In the genomic region with DNA sequence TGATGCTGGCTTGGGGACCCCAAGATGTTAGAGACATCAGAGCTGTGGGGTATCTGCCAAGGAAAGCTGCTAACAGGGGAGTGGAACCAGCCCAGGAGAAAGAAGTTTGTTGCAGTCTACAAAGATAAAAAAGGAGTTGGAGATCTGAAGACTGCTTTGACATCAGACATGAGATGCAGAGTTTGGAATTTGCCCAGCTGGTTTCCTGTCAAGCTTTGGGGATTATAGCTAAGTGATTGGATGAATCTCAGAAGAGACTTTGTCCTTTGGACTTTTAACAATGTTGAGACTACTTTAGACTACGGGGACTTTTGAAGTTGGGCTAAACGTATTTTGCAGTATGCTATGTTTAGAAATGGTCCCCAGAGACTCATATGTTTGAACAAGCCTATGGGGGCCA, we compare ENCODE assay signal across 38 mouse cellular contexts. TPM values are rescaled to one million over a fixed set of nuclear protein-coding genes. Genes with fewer than 3 reads are reported as not detected.
"Had no signal": no experiment of that assay in that cellular context is flagged by ENCODE, and none has a peak within 500 bp of the region (broad histone marks: within the 10 kb centered on the region; RNA-seq: fewer than 3 reads in every experiment).

No protein-coding gene starts in this region.

- DNase-seq: gastrocnemius, postnatal 10 days; gastrocnemius, postnatal 25 days; heart, adult 18-20 months; heart, postnatal 10 days; heart, postnatal 4 days; kidney, postnatal 10 days; kidney, postnatal 4 days; left cerebral cortex, postnatal 4 days; lung, adult 18-20 months had no signal

- H3K4me2 ChIP-seq: heart, embryonic 12.5 days; hindbrain, embryonic 12.5 days; hindbrain, embryonic 14.5 days; intestine, embryonic 15.5 days; limb, embryonic 13.5 days; limb, embryonic 15.5 days; liver, embryonic 12.5 days had no signal

- ATAC-seq: hindbrain, embryonic 16.5 days; inflammation-experienced regulatory T-cells, adult 6 months; intestine, postnatal 0 days; liver, embryonic 12.5 days had no signal

- H3K27ac ChIP-seq: heart, embryonic 10.5 days; hindbrain, embryonic 10.5 days; hindbrain, embryonic 12.5 days; hindbrain, embryonic 14.5 days; intestine, embryonic 15.5 days; layer of hippocampus, adult 2 months; left cerebral cortex, adult 2 months; limb, embryonic 13.5 days; limb, embryonic 15.5 days; liver, embryonic 12.5 days; liver, embryonic 14.5 days had no signal

- H3K9ac ChIP-seq: heart, embryonic 12.5 days; hindbrain, embryonic 12.5 days; hindbrain, embryonic 14.5 days; intestine, embryonic 15.5 days; limb, embryonic 13.5 days; limb, embryonic 15.5 days; liver, embryonic 12.5 days; liver, embryonic 14.5 days had no signal

- H3K4me3 ChIP-seq: heart, embryonic 10.5 days; heart, embryonic 12.5 days; hindbrain, embryonic 10.5 days; hindbrain, embryonic 12.5 days; intestine, embryonic 15.5 days; layer of hippocampus, adult 2 months; left cerebral cortex, adult 2 months; limb, embryonic 13.5 days; limb, embryonic 15.5 days; liver, embryonic 12.5 days had no signal

- H3K27me3 ChIP-seq: heart, embryonic 12.5 days; hindbrain, embryonic 12.5 days; intestine, embryonic 15.5 days; limb, embryonic 13.5 days; limb, embryonic 15.5 days; liver, embryonic 12.5 days had no signal

- H3K36me3 ChIP-seq: heart, embryonic 10.5 days; heart, embryonic 12.5 days; hindbrain, embryonic 10.5 days; hindbrain, embryonic 12.5 days; intestine, embryonic 15.5 days; limb, embryonic 13.5 days; limb, embryonic 15.5 days; liver, embryonic 12.5 days had no signal

- H3K9me3 ChIP-seq: heart, embryonic 10.5 days; heart, embryonic 12.5 days; hindbrain, embryonic 10.5 days; hindbrain, embryonic 12.5 days; intestine, embryonic 15.5 days; limb, embryonic 13.5 days; limb, embryonic 15.5 days; liver, embryonic 12.5 days had no signal

RNA-seq across cellular contexts. Expression of a gene that starts 21.0 kb away (rescaled TPM):
- total RNA-seq: gastrocnemius, postnatal 10 days; gastrocnemius, postnatal 25 days; gastrocnemius, postnatal 4 days; granulocyte monocyte progenitor cell, adult 5-6 weeks; heart, adult 18-20 months; heart, adult 8-10 months; heart, postnatal 10 days; heart, postnatal 25 days; heart, postnatal 4 days; layer of hippocampus, adult 2 months; layer of hippocampus, postnatal 10 days; layer of hippocampus, postnatal 25 days; left cerebral cortex, adult 2 months; left cerebral cortex, postnatal 10 days; left cerebral cortex, postnatal 25 days; left cerebral cortex, postnatal 4 days had no signal
- polyA plus RNA-seq: frontal cortex, adult 2 months; heart, embryonic 10.5 days; heart, embryonic 12.5 days; heart, embryonic 14.5 days; heart, embryonic 16.5 days; hindbrain, embryonic 10.5 days; hindbrain, embryonic 12.5 days; hindbrain, embryonic 14.5 days; hindbrain, embryonic 16.5 days; inflammation-experienced regulatory T-cells, adult 6 months; kidney, embryonic 14.5 days; limb, embryonic 11.5 days; limb, embryonic 13.5 days; limb, embryonic 15.5 days; liver, embryonic 12.5 days; liver, embryonic 14.5 days; liver, embryonic 16.5 days had no signal
